30 mouse cellular contexts compared by ENCODE assay signal in genomic region chr9:65836916-65837315, GRCm38 (mm10). TPM values are rescaled to one million over a fixed set of nuclear protein-coding genes. Genes with fewer than 3 reads are reported as not detected.
"Had no signal": no experiment of that assay in that cellular context is flagged by ENCODE, and none has a peak within 500 bp of the region (broad histone marks: within the 10 kb centered on the region; RNA-seq: fewer than 3 reads in every experiment).

No protein-coding gene starts in this region.

- ATAC-seq: liver, embryonic 12.5 days; liver, postnatal 0 days; lung, postnatal 0 days; midbrain, embryonic 13.5 days; midbrain, embryonic 15.5 days had no signal

- H3K36me3 ChIP-seq: midbrain, embryonic 15.5 days had no signal

- H3K27ac ChIP-seq: left cerebral cortex, adult 2 months; limb, embryonic 10.5 days; limb, embryonic 12.5 days; limb, embryonic 13.5 days; limb, embryonic 15.5 days; liver, embryonic 12.5 days; liver, embryonic 13.5 days; liver, embryonic 14.5 days; liver, embryonic 15.5 days; lung, embryonic 15.5 days; macrophage; midbrain, embryonic 10.5 days; midbrain, embryonic 12.5 days; midbrain, embryonic 13.5 days; midbrain, embryonic 15.5 days had no signal

- H3K27me3 ChIP-seq: limb, embryonic 12.5 days; limb, embryonic 13.5 days; limb, embryonic 15.5 days; liver, embryonic 12.5 days; liver, embryonic 13.5 days; liver, embryonic 15.5 days; lung, embryonic 15.5 days; megakaryocyte, embryonic 14.5 days; midbrain, embryonic 12.5 days; midbrain, embryonic 13.5 days; midbrain, embryonic 15.5 days had no signal

- H3K4me3 ChIP-seq: left cerebral cortex, adult 2 months; limb, embryonic 10.5 days; limb, embryonic 12.5 days; limb, embryonic 13.5 days; limb, embryonic 15.5 days; liver, embryonic 12.5 days; liver, embryonic 13.5 days; liver, embryonic 15.5 days; lung, embryonic 15.5 days; megakaryocyte, embryonic 14.5 days; midbrain, embryonic 10.5 days; midbrain, embryonic 12.5 days; midbrain, embryonic 13.5 days; midbrain, embryonic 15.5 days; myocyte had no signal

- H3K9ac ChIP-seq: limb, embryonic 12.5 days; limb, embryonic 13.5 days; limb, embryonic 15.5 days; liver, embryonic 12.5 days; liver, embryonic 13.5 days; liver, embryonic 14.5 days; liver, embryonic 15.5 days; liver, postnatal 0 days; lung, embryonic 14.5 days; lung, embryonic 15.5 days; midbrain, embryonic 12.5 days; midbrain, embryonic 13.5 days; midbrain, embryonic 15.5 days had no signal

- DNase-seq: left cerebral cortex, postnatal 4 days; liver; liver, embryonic 13.5 days; liver, postnatal 0 days; lung, adult 18-20 months; lung, adult 2 months; lung, embryonic 14.5 days; lung, postnatal 10 days; lung, postnatal 14 days; lung, postnatal 36 days; lung, postnatal 4 days; midbrain, embryonic 14.5 days had no signal

- H3K4me2 ChIP-seq: limb, embryonic 12.5 days; limb, embryonic 13.5 days; limb, embryonic 15.5 days; liver, embryonic 11.5 days; liver, embryonic 12.5 days; liver, embryonic 13.5 days; liver, embryonic 15.5 days; lung, embryonic 14.5 days; lung, embryonic 15.5 days; midbrain, embryonic 12.5 days; midbrain, embryonic 13.5 days; midbrain, embryonic 15.5 days had no signal

- H3K9me3 ChIP-seq: limb, embryonic 10.5 days; limb, embryonic 12.5 days; limb, embryonic 13.5 days; limb, embryonic 15.5 days; liver, embryonic 12.5 days; liver, embryonic 13.5 days; liver, embryonic 15.5 days; lung, embryonic 15.5 days; megakaryocyte, embryonic 14.5 days; midbrain, embryonic 10.5 days; midbrain, embryonic 12.5 days; midbrain, embryonic 13.5 days; midbrain, embryonic 15.5 days had no signal

- H3K4me1 ChIP-seq: limb, embryonic 10.5 days; limb, embryonic 12.5 days; limb, embryonic 15.5 days had no signal

RNA-seq across cellular contexts. Expression of gene Pclaf, which starts 53.1 kb away (rescaled TPM):
- total RNA-seq: left cerebral cortex, adult 2 months had no signal
